Mouse (Mus musculus) adrenal gland, adult 8-10 months (tissue): ENCODE results near the gene Macrod2. TPM values are rescaled to one million over a fixed set of nuclear protein-coding genes. Genes with fewer than 3 reads are reported as not detected.
A peak's percentile ranks its signal among the peaks of the same experiment; 100 is the strongest.

ENCODE experiments used
- DNase-seq: peaks from one replicate; pipeline ENCODE4 v3.0.0; 2022
- total RNA-seq, 4 experiments: library from RNA; stranded (reverse); gene quantifications; 2 replicates each; pipeline ENCODE4 v1.2.4; 2022

The Macrod2 gene
- total RNA-seq, 4 experiments from 2014 or later, result 5.2 to 11.9 (median 7.8) TPM

DNA sequence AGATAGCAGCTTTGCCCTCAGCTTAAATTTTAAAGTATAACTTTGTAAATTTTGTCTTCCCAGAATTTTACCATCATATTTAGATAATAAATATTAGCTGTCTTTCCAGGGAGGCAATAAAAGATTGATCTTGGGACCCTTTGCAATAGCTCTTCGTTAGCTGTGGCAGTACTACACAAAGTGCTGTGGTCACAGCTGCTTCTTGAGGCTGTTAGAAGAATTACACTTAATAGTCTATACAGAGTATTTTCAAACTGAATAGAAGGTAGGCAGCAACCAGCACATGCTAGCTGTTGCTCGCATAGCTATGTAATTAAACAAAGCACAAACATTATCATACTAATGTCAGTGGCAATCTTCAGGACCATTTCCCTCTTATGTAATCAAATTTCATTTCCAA lies 1856.4 kb downstream of the Macrod2 start:
- no peak for DNase-seq

- peak; percentile 7 for DNase-seq
Observed at GRCm38 (mm10) chr2:142253913-142254312, 1858.8 kb downstream of the Macrod2 start.

- DNase-seq, result no peak
Observed at GRCm38 (mm10) chr2:142254566-142254965, 1859.5 kb downstream of the Macrod2 start.

DNA sequence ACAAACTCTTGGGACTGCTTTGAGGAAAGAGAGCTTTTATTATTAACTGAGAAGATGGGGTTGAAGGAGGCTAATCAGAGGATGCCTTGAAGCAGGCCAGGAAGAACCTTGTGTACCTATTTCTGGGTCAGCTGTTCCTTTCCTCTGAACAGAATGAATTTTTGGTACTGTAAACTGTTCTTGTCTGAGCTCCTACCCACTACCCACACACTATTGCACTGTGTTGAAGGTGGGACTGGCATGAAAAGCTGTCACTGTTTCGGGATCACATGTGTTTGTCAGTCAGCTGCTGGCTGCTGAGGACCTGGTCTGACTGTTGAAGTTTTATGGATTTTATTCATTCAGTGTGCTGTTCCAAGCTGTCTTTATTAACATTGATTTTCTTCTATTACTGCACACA lies 1862.4 kb downstream of the Macrod2 start:
- DNase-seq, result no peak

- DNase-seq, result no peak
Observed at GRCm38 (mm10) chr2:142261046-142261445, 1865.9 kb downstream of the Macrod2 start.

- DNase-seq, result no peak
Observed at GRCm38 (mm10) chr2:142264697-142265096, 1869.6 kb downstream of the Macrod2 start.

GRCm38 (mm10) chr2:142267836-142268235 lies 1872.7 kb downstream of the Macrod2 start:
- no peak for DNase-seq

GRCm38 (mm10) chr2:142286761-142287160 lies 1891.7 kb downstream of the Macrod2 start:
- DNase-seq, result no peak

DNA sequence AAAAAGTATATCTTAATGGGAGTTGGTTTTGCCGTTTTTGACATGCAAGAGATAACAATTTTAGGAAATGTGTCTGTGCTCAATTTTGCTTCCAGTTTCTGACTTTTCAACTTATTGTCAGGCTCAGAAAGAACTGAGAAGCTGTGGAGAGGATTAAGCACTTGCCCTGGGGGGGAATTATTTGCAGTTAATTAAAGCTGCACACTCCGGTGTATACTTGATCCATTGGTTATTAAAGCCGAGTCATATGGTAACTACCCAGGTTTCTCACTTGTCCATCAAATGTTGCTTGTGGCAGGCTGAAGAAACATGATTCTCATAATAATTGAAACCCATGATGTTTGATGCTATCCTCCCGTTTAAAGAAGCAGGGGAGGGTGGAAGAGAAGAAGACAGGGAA lies 1899.7 kb downstream of the Macrod2 start:
- DNase-seq, result no peak

DNA sequence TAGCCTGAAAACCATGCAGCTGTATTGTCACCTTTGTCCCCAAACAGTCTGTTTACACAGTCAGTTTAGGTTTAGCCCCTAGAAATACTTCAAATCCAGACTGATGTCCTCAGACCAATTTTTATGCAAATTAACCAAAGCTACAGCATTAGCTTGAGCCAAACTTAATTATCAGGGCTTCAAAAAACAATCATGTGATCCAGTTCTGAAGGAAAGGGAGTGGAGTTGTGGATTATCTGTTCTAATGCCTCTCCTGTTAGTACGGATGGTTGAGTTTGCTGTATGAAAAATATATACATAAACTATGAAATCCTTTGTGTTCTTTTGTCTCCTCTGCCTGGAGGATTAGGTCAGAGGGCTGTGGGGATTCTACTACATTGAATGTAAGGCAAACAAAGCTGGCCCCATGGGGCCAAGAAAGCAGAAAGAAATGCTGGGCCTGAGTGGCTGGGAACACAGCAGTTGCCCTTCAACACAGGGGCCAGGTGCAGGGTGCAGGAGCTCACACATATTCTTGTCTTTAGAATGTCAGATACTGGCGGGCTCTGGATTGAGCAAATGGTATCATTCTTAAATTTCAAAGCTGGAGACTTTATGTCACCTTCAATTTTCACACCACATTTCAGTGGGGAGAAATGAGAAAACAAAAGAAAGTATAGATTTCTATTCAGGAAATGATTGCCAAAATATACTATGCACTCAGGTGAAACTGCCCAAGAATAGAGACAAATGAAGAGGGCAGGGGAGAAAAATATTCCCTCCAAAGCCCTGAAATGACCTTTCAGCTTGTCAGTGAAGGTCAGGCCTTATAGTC lies 1908.2 kb downstream of the Macrod2 start:
- no peak for DNase-seq

DNA sequence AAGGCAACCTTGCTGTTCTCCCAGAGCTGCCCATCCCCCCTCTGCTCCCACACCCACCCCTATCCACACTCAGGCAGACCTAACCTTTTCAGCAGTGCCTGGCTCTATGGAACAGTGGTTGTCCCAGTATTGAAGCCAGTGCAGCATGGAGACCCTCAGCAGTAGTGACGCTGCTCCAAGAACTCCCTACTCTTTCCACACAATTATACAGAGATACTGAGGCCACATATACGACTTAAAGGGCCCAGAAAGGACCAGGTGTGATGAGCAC lies 1908.7 kb downstream of the Macrod2 start:
- no peak for DNase-seq

DNA sequence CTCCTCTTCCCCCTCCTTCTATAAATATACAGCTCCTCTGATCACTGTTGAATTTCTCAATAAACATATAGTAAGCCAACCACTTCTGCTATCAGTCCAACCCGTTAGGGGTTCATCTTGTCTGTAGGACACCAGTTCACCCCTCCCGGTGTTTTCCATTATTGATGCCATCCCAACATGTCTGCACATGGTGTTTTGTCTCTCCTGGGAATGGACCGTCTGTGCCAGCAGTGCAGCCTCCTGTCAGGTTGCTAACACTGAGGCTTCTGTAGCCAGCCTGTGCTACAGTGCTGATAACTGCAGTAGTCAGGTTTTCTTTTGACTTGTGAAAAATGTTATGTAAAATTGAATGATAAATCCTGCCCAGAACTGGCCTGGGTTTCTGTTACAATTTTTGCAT lies 1928.0 kb downstream of the Macrod2 start:
- DNase-seq, result no peak

- no peak for DNase-seq
Observed at GRCm38 (mm10) chr2:142326737-142327136, 1931.6 kb downstream of the Macrod2 start.

- no peak for DNase-seq
Observed at GRCm38 (mm10) chr2:142329761-142330160, 1934.7 kb downstream of the Macrod2 start.

GRCm38 (mm10) chr2:142334441-142335102 lies 1939.5 kb downstream of the Macrod2 start:
- no peak for DNase-seq

GRCm38 (mm10) chr2:142335103-142335999 lies 1940.2 kb downstream of the Macrod2 start:
- no peak for DNase-seq

- no peak for DNase-seq
Observed at GRCm38 (mm10) chr2:142344021-142344420, 1948.9 kb downstream of the Macrod2 start.

GRCm38 (mm10) chr2:142344758-142345157 lies 1949.6 kb downstream of the Macrod2 start:
- DNase-seq, result no peak

DNA sequence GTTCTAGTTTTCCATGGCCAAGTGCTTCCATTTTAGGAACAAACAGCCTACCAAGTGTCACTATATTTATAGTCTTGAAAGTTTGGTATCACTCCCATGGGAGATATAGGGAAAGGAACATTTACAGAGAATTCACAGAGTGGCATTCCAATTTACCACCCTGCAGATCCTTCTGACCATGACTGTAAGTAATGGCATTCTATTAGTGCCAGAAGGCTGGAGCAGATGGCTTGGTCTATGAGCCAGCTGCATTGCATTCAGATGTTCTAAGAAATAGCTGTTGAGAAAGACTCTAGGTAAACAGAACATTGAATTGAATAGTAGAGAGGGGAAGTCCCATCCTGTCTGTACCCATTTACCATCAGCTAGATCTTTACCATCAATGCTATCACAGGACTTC lies 1954.7 kb downstream of the Macrod2 start:
- DNase-seq, result no peak

GRCm38 (mm10) chr2:142362888-142363287 lies 1967.8 kb downstream of the Macrod2 start:
- no peak for DNase-seq

DNA sequence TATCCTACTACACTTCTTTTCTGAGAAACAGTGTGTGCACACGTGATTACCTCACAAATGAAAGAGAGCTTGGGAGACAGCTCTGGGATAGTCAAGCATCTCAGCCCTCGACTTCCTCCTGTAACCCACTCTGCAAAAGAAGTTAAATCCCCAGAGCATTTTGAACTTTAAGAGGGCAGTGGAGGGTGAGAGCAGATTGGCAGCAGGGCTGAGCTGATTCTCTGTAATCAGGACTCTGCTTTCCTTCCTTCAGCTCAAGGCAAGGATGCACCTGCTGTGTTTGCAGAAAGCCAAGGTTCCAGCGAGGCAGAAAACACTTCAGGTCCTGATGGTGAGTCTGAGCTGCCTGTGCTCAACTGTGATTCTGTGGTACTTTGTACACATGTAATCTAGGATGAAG lies 1978.9 kb downstream of the Macrod2 start:
- no peak for DNase-seq

DNA sequence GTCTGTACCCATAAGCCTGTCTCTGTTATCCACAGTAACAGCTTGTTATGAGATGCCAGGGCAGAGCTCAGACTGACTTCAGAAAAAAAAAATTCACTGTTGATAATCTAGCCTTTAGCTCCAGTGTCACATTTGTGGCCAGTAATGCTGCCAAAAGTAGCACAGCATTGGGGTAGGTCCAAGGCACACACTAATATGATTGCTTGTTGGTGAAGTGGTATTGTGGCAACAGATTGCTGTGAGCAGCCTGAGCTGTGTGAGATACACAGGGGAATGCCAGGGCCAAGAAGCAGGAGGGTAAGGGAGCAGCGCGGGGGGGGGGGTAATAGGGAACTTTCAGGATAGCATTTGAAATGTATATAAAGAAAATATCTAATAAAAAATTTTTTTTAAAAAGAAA lies 1985.5 kb downstream of the Macrod2 start:
- no peak for DNase-seq

GRCm38 (mm10) chr2:142381081-142381579 lies 1986.0 kb downstream of the Macrod2 start:
- no peak for DNase-seq
